Mouse (Mus musculus) limb, embryonic 13.5 days (tissue): Measurements from ENCODE around the gene Abca12. TPM values are rescaled to one million over a fixed set of nuclear protein-coding genes. Genes with fewer than 3 reads are reported as not detected.

Experiments
- ATAC-seq: fragments of 200-750 bp; cut with Nextera tagmentation; 2 replicates; pipeline ENCODE4 v1.8.0; 2017; ENCODE audit warnings: low read depth, moderate number of reproducible peaks, moderate TSS enrichment; ENCODE audit not compliant: low FRiP score
- H3K27ac ChIP-seq: fragments of 300-500 bp; sonication (generic); 2 replicates; pipeline ENCODE4 v1.5.1; 2015; ENCODE audit warnings: inconsistent platforms, mild to moderate bottlenecking, moderate library complexity
- H3K27me3 ChIP-seq: fragments of 300-500 bp; sonication (generic); 2 replicates; pipeline ENCODE4 v1.6.1; 2015; ENCODE audit warnings: mild to moderate bottlenecking, inconsistent platforms
- H3K36me3 ChIP-seq: fragments of 300-500 bp; sonication (generic); 2 replicates; pipeline ENCODE4 v1.6.1; 2015; ENCODE audit warnings: inconsistent platforms, mild to moderate bottlenecking, moderate library complexity
- H3K4me1 ChIP-seq: fragments of 300-500 bp; sonication (generic); 2 replicates; pipeline ENCODE4 v1.6.1; 2015; ENCODE audit warnings: inconsistent platforms
- H3K4me2 ChIP-seq: fragments of 300-500 bp; sonication (generic); replicated peaks from 2 replicates; pipeline ENCODE4 v1.6.1; 2015; ENCODE audit warnings: inconsistent platforms, mild to moderate bottlenecking, moderate library complexity
- H3K4me3 ChIP-seq: fragments of 300-500 bp; sonication (generic); 2 replicates; pipeline ENCODE4 v1.5.1; 2015; ENCODE audit warnings: moderate library complexity, mild to moderate bottlenecking, inconsistent platforms
- H3K9ac ChIP-seq: fragments of 300-500 bp; sonication (generic); 2 replicates; pipeline ENCODE4 v1.6.1; 2015; ENCODE audit warnings: mild to moderate bottlenecking, inconsistent platforms
- H3K9me3 ChIP-seq: fragments of 300-500 bp; sonication (generic); 2 replicates; pipeline ENCODE4 v1.6.1; 2016; ENCODE audit warnings: inconsistent platforms
- WGBS: fragments of 180-500 bp; shearing (Covaris S2); methylation state at CpG from one replicate; pipeline ENCODE4 v1.1.7; 2015; 5-methylcytosine and 5-hydroxymethylcytosine counted together
- polyA plus RNA-seq: library from polyadenylated mRNA; unstranded; fragments of >200 nt; fragmentation: Nextera tagmentation; extraction: Ambion mirVana; gene quantifications from 2 replicates; pipeline ENCODE4 v1.2.1, GENCODE M21; 2015

Gene Abca12
- polyA plus RNA-seq, 1 experiment from 2014 or later: 0.36 TPM

GRCm38 (mm10) chr1:71310614-71311013, 104.1 kb downstream of the Abca12 start:
- WGBS: 79% methylated on average over 6 of the region's 6 CpGs
- no peak for ATAC-seq
- H3K9ac ChIP-seq: no peak overlapping the region

GRCm38 (mm10) chr1:71307362-71307761, 107.3 kb downstream of the Abca12 start:
- peaks cover 23% of the 10 kb centered on the region for H3K4me1 ChIP-seq
- WGBS: 29% methylated on average over 2 of the region's 2 CpGs
- H3K9me3 ChIP-seq: no peaks in the 10 kb centered on the region
- no peaks in the 10 kb centered on the region for H3K27me3 ChIP-seq
- H3K9ac ChIP-seq: no peak overlapping the region
- no peak overlapping the region for H3K27ac ChIP-seq
- no peak overlapping the region for H3K4me3 ChIP-seq
- H3K36me3 ChIP-seq: no peaks in the 10 kb centered on the region
- H3K4me2 ChIP-seq: no peak overlapping the region
- ATAC-seq: no peak

More at GRCm38 (mm10) chr1:71310614-71311013, 104.1 kb downstream of the Abca12 start:
- Histone ChIP-seq H3K36me3 (no peaks in the 10 kb centered on the region), H3K27ac (no peak overlapping the region), H3K4me1 (peaks cover 17% of the 10 kb centered on the region), H3K27me3 (no peaks in the 10 kb centered on the region), H3K4me3 (no peak overlapping the region), H3K9me3 (no peaks in the 10 kb centered on the region), H3K4me2 (no peak overlapping the region)

GRCm38 (mm10) chr1:71306196-71306595, 108.5 kb downstream of the Abca12 start:
- WGBS: 37% methylated on average over 3 of the region's 3 CpGs
- Histone ChIP-seq H3K4me1 (peaks cover 23% of the 10 kb centered on the region), H3K27ac (no peak overlapping the region), H3K9me3 (no peaks in the 10 kb centered on the region), H3K4me3 (no peak overlapping the region), H3K36me3 (no peaks in the 10 kb centered on the region), H3K4me2 (no peak overlapping the region), H3K9ac (no peak overlapping the region), H3K27me3 (no peaks in the 10 kb centered on the region)
- ATAC-seq: no peak

GRCm38 (mm10) chr1:71304588-71304987, 110.1 kb downstream of the Abca12 start:
- H3K27ac ChIP-seq: no peak overlapping the region
- H3K4me3 ChIP-seq: no peak overlapping the region
- no peaks in the 10 kb centered on the region for H3K9me3 ChIP-seq
- WGBS: 69% methylated on average over 2 of the region's 2 CpGs
- no peaks in the 10 kb centered on the region for H3K27me3 ChIP-seq
- no peaks in the 10 kb centered on the region for H3K36me3 ChIP-seq
- peaks cover 23% of the 10 kb centered on the region for H3K4me1 ChIP-seq
- no peak overlapping the region for H3K4me2 ChIP-seq
- no peak overlapping the region for H3K9ac ChIP-seq
- ATAC-seq: no peak; the same call in 1 of the 2 replicates

GRCm38 (mm10) chr1:71297021-71297420, 117.7 kb downstream of the Abca12 start:
- no peak for ATAC-seq
- no peaks in the 10 kb centered on the region for H3K36me3 ChIP-seq
- H3K9ac ChIP-seq: no peak overlapping the region
- no peaks in the 10 kb centered on the region for H3K4me1 ChIP-seq
- no peaks in the 10 kb centered on the region for H3K27me3 ChIP-seq
- WGBS: 71% methylated on average over 2 of the region's 2 CpGs
- H3K4me2 ChIP-seq: no peak overlapping the region
- no peak overlapping the region for H3K4me3 ChIP-seq
- H3K9me3 ChIP-seq: no peaks in the 10 kb centered on the region
- H3K27ac ChIP-seq: no peak overlapping the region

GRCm38 (mm10) chr1:71296585-71296984, 118.1 kb downstream of the Abca12 start:
- Histone ChIP-seq H3K9ac (no peak overlapping the region), H3K27ac (no peak overlapping the region), H3K4me1 (no peaks in the 10 kb centered on the region), H3K4me3 (no peak overlapping the region), H3K27me3 (no peaks in the 10 kb centered on the region), H3K4me2 (no peak overlapping the region), H3K36me3 (no peaks in the 10 kb centered on the region), H3K9me3 (no peaks in the 10 kb centered on the region)
- no peak for ATAC-seq
- 78% methylated on average over 2 of the region's 2 CpGs for WGBS

- 70% methylated on average over 3 of the region's 3 CpGs for WGBS
Measured at GRCm38 (mm10) chr1:71291917-71292316, 122.8 kb downstream of the Abca12 start.

GRCm38 (mm10) chr1:71289511-71289910, 125.2 kb downstream of the Abca12 start:
- H3K4me2 ChIP-seq: no peak overlapping the region
- H3K27me3 ChIP-seq: no peaks in the 10 kb centered on the region
- WGBS: 20% methylated on average over 5 of the region's 5 CpGs
- no peak overlapping the region for H3K27ac ChIP-seq
- H3K4me3 ChIP-seq: no peak overlapping the region
- H3K9me3 ChIP-seq: no peaks in the 10 kb centered on the region
- H3K36me3 ChIP-seq: no peaks in the 10 kb centered on the region
- H3K9ac ChIP-seq: no peak overlapping the region
- H3K4me1 ChIP-seq: no peaks in the 10 kb centered on the region
- ATAC-seq: no peak

More at GRCm38 (mm10) chr1:71291917-71292316, 122.8 kb downstream of the Abca12 start:
- no peak overlapping the region; the same call in 1 of the 2 replicates for H3K9ac ChIP-seq
- no peaks in the 10 kb centered on the region for H3K36me3 ChIP-seq
- no peaks in the 10 kb centered on the region for H3K9me3 ChIP-seq
- H3K4me2 ChIP-seq: no peak overlapping the region
- H3K4me1 ChIP-seq: no peaks in the 10 kb centered on the region
- no peak for ATAC-seq
- no peaks in the 10 kb centered on the region for H3K27me3 ChIP-seq
- H3K27ac ChIP-seq: no peak overlapping the region
- no peak overlapping the region for H3K4me3 ChIP-seq

- no peak overlapping the region for H3K4me3 ChIP-seq
- no peak overlapping the region for H3K4me2 ChIP-seq
- no peaks in the 10 kb centered on the region for H3K36me3 ChIP-seq
- WGBS: 44% methylated on average over 5 of the region's 5 CpGs
- no peaks in the 10 kb centered on the region for H3K4me1 ChIP-seq
- no peak for ATAC-seq
- H3K27me3 ChIP-seq: no peaks in the 10 kb centered on the region
- no peaks in the 10 kb centered on the region for H3K9me3 ChIP-seq
- H3K9ac ChIP-seq: no peak overlapping the region
- no peak overlapping the region for H3K27ac ChIP-seq
Measured at GRCm38 (mm10) chr1:71276940-71277339, 137.8 kb downstream of the Abca12 start.

- WGBS: 59% methylated on average over 7 of the region's 7 CpGs
- ATAC-seq: no peak
- no peak overlapping the region for H3K4me2 ChIP-seq
- no peaks in the 10 kb centered on the region for H3K36me3 ChIP-seq
- no peaks in the 10 kb centered on the region for H3K27me3 ChIP-seq
- H3K9ac ChIP-seq: no peak overlapping the region
- H3K9me3 ChIP-seq: no peaks in the 10 kb centered on the region
- H3K4me1 ChIP-seq: no peaks in the 10 kb centered on the region
- H3K4me3 ChIP-seq: no peak overlapping the region
- no peak overlapping the region for H3K27ac ChIP-seq
Measured at GRCm38 (mm10) chr1:71272550-71272949, 142.2 kb downstream of the Abca12 start.

- Histone ChIP-seq H3K9ac (no peak overlapping the region), H3K36me3 (no peaks in the 10 kb centered on the region), H3K27me3 (no peaks in the 10 kb centered on the region), H3K4me3 (no peak overlapping the region), H3K4me2 (no peak overlapping the region), H3K27ac (no peak overlapping the region), H3K4me1 (no peaks in the 10 kb centered on the region), H3K9me3 (no peaks in the 10 kb centered on the region)
- ATAC-seq: no peak
- WGBS: 56% methylated on average over 8 of the region's 8 CpGs
Measured at GRCm38 (mm10) chr1:71272077-71272476, 142.6 kb downstream of the Abca12 start.

- whole genome bisulfite sequencing: 86% methylated on average over 3 of the region's 3 CpGs
- no peaks in the 10 kb centered on the region for H3K36me3 ChIP-seq
- H3K9ac ChIP-seq: no peak overlapping the region
- no peak overlapping the region for H3K4me2 ChIP-seq
- no peaks in the 10 kb centered on the region for H3K4me1 ChIP-seq
- H3K9me3 ChIP-seq: no peaks in the 10 kb centered on the region
- no peaks in the 10 kb centered on the region for H3K27me3 ChIP-seq
- H3K27ac ChIP-seq: no peak overlapping the region
- ATAC-seq: no peak
- H3K4me3 ChIP-seq: no peak overlapping the region
Measured at GRCm38 (mm10) chr1:71270083-71270482, 144.6 kb downstream of the Abca12 start.

- Histone ChIP-seq H3K4me3 (no peak overlapping the region), H3K27me3 (no peaks in the 10 kb centered on the region), H3K36me3 (no peaks in the 10 kb centered on the region), H3K4me1 (no peaks in the 10 kb centered on the region), H3K9me3 (no peaks in the 10 kb centered on the region), H3K27ac (no peak overlapping the region), H3K4me2 (no peak overlapping the region), H3K9ac (no peak overlapping the region)
- 88% methylated on average over 8 of the region's 8 CpGs for WGBS
- no peak for ATAC-seq
Measured at GRCm38 (mm10) chr1:71266630-71267029, 148.1 kb downstream of the Abca12 start.
